Mouse (Mus musculus) liver, embryonic 15.5 days (tissue): ENCODE data around the gene Mtss1l. TPM values are rescaled to one million over a fixed set of nuclear protein-coding genes. Genes with fewer than 3 reads are reported as not detected.
"Not testable (repeated sequence)": the region's sequence is repeated elsewhere in the genome, so short reads cannot be mapped to it uniquely, and the experiment has no call there.

Source experiments
- ATAC-seq: fragments of 200-750 bp; cut with Nextera tagmentation; 2 replicates; pipeline ENCODE4 v1.8.0; 2017; ENCODE audit warnings: moderate number of reproducible peaks, mild to moderate bottlenecking, moderate library complexity; ENCODE audit not compliant: insufficient read depth
- H3K27ac ChIP-seq: fragments of 300-500 bp; sonication (generic); replicated peaks from 2 replicates; pipeline ENCODE4 v1.5.1; 2015; ENCODE audit warnings: mild to moderate bottlenecking, inconsistent platforms
- H3K27me3 ChIP-seq: fragments of 300-500 bp; sonication (generic); 2 replicates; pipeline ENCODE4 v1.6.1; 2015; ENCODE audit warnings: mild to moderate bottlenecking, inconsistent platforms
- H3K36me3 ChIP-seq: fragments of 300-500 bp; sonication (generic); replicated peaks from 2 replicates; pipeline ENCODE4 v1.6.1; 2015; ENCODE audit warnings: moderate library complexity, mild to moderate bottlenecking, inconsistent platforms
- H3K4me1 ChIP-seq: fragments of 300-500 bp; sonication (generic); replicated peaks from 2 replicates; pipeline ENCODE4 v1.6.1; 2015; ENCODE audit warnings: inconsistent platforms
- H3K4me2 ChIP-seq: fragments of 300-500 bp; sonication (generic); 2 replicates; pipeline ENCODE4 v1.6.1; 2015; ENCODE audit warnings: moderate library complexity, mild to moderate bottlenecking, inconsistent platforms
- H3K4me3 ChIP-seq: fragments of 300-500 bp; sonication (generic); replicated peaks from 2 replicates; pipeline ENCODE4 v1.5.1; 2015; ENCODE audit warnings: mild to moderate bottlenecking, inconsistent platforms
- H3K9ac ChIP-seq: fragments of 300-500 bp; sonication (generic); 2 replicates; pipeline ENCODE4 v1.6.1; 2015; ENCODE audit warnings: moderate library complexity, mild to moderate bottlenecking, inconsistent platforms
- H3K9me3 ChIP-seq: fragments of 300-500 bp; sonication (generic); replicated peaks from 2 replicates; pipeline ENCODE4 v1.6.1; 2016; ENCODE audit warnings: inconsistent platforms
- WGBS: fragments of 180-500 bp; shearing (Covaris S2); methylation state at CpG from one replicate; pipeline ENCODE4 v1.1.7; 2015; ENCODE audit warnings: mixed read lengths; ENCODE audit not compliant: insufficient replicate concordance; 5-methylcytosine and 5-hydroxymethylcytosine counted together
- polyA plus RNA-seq: library from polyadenylated mRNA; unstranded; fragments of >200 nt; fragmentation: Nextera tagmentation; extraction: Ambion mirVana; gene quantifications from 2 replicates; pipeline ENCODE4 v1.2.1, GENCODE M21; 2015

Gene Mtss1l
- polyA plus RNA-seq, 1 experiment from 2014 or later = 1.0 TPM

DNA sequence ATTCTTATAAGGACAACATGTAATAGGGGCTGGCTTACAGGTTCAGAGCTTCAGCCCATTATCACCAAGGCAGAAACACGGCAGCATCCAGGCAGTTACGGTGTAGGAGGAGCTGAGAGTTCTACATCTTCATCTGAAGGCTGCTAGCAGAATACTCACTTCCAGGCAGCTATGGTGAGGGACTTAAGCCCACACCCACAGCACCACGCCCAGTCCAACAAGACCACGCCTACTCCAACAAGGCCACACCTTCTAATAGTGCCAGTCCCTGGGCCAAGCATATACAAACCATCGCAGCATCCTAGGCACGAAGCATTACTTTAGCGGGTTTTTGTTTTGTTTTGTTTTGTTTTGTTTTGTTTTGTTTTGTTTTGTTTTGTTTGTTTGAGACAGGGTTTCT is 65.2 kb downstream of the Mtss1l start:
- WGBS = 56% methylated on average over 7 of the region's 7 CpGs
- not testable (repeated sequence) for ATAC-seq, H3K4me3 ChIP-seq, H3K9ac ChIP-seq, H3K27ac ChIP-seq, H3K27me3 ChIP-seq, H3K9me3 ChIP-seq, H3K36me3 ChIP-seq, H3K4me1 ChIP-seq, H3K4me2 ChIP-seq

DNA sequence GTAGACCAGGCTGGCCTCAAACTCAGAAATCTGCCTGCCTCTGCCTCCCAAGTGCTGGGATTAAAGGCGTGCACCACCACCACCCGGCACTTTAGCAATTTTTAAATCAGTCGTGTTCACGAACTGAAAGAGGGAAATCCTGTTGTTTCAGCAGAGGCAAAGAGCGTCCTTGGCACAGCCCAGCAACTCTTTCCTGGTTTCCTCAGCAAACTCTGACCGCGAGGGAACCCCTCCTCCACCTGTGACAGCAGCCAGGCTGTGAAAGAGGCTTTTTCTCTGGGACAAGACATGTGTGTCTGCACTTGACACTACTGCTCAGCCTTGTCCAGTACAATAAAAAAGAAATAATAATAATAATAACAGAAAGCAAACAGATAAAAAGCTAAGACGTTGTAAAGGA is 65.7 kb downstream of the Mtss1l start:
- Histone ChIP-seq H3K27ac (no peak overlapping the region), H3K36me3 (no peaks in the 10 kb centered on the region), H3K27me3 (peaks cover 6% of the 10 kb centered on the region; the same call in 1 of the 2 replicates), H3K4me1 (peaks cover 8% of the 10 kb centered on the region; the same call in 1 of the 2 replicates), H3K9ac (no peak overlapping the region), H3K4me2 (no peak overlapping the region), H3K9me3 (no peaks in the 10 kb centered on the region), H3K4me3 (no peak overlapping the region)
- WGBS = 52% methylated on average over 8 of the region's 8 CpGs
- no peak for ATAC-seq

DNA sequence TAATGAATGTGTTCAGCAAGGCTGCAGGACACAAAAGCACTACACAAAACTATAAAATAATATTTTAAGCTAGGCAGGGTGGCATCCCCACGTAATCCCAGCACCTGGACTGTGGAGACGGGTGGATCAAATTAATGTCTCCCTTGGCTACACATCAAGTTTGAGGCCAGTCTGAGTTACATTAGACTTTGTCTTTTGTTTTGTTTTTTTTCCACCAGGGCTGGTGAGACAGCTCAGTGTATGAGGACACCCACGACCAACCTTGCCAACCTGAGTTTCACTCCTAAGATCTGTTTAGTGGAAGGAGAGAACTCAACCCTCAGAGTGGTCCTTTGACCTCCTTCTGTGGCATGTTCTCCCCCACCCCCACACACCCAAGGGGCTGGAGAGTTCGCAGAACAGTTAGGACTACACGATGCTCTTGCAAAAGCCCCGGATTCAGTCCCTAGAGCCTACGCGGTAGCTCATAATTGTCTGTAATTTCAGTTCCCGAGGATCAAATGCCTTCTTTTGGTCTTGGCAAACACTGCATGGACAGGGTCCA is 66.2 kb downstream of the Mtss1l start:
- 76% methylated on average over 9 of the region's 9 CpGs for WGBS
- no peak overlapping the region for H3K27ac ChIP-seq

DNA sequence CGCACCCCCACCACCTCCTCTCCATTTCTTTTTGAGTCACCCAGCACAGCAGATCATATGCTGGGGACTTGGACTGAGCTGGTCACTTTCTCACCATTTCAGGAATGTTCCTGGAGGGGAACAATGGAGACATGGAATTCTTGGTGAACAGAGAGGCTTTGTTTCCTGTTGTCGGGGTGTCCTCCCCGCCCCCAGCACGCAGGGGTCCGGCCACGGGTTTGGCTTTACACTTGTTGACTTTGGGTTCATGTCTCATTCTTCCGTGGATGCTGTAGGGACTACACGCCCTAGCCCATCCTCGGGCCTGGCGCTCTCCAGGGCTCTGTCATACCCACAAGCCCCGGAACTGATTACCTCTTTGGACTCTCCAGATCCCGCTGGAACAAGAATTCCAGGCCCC is 67.7 kb downstream of the Mtss1l start:
- H3K9ac ChIP-seq = no peak overlapping the region
- ATAC-seq = no peak
- H3K36me3 ChIP-seq = no peaks in the 10 kb centered on the region
- H3K27ac ChIP-seq = no peak overlapping the region
- H3K4me3 ChIP-seq = no peak overlapping the region
- H3K9me3 ChIP-seq = no peaks in the 10 kb centered on the region
- peaks cover 13% of the 10 kb centered on the region for H3K4me1 ChIP-seq
- no peak overlapping the region for H3K4me2 ChIP-seq
- H3K27me3 ChIP-seq = peaks cover 6% of the 10 kb centered on the region; the same call in 1 of the 2 replicates
- WGBS = 51% methylated on average over 12 of the region's 12 CpGs

More for the DNA sequence above, 66.2 kb downstream of the Mtss1l start:
- Histone ChIP-seq H3K9ac (no peak overlapping the region), H3K4me2 (no peak overlapping the region), H3K36me3 (no peaks in the 10 kb centered on the region), H3K27me3 (peaks cover 6% of the 10 kb centered on the region; the same call in 1 of the 2 replicates), H3K4me1 (peaks cover 8% of the 10 kb centered on the region; the same call in 1 of the 2 replicates), H3K4me3 (no peak overlapping the region), H3K9me3 (no peaks in the 10 kb centered on the region)
- ATAC-seq = no peak

DNA sequence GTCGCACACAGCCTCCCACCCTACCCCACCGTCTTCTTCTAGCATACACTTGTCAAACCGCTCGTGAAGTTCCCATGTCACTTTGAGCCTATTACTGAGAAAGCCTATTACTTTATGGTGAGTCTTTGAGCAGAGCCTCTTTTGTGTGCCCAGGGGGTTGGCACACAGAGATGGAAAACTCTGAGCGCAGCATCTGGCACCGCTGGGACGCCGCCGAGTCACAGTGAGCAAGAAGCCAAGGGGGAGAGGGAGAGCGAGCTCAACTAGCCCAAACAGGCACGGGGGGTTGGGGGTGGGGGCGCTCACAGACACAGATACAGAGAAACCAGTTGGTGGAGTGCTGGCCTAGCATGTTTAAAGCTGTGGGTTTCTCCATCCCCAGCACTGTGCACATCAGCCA is 68.3 kb downstream of the Mtss1l start:
- Histone ChIP-seq H3K27me3 (peaks cover 6% of the 10 kb centered on the region; the same call in 1 of the 2 replicates), H3K9ac (no peak overlapping the region), H3K4me2 (no peak overlapping the region), H3K9me3 (no peaks in the 10 kb centered on the region), H3K36me3 (no peaks in the 10 kb centered on the region), H3K4me3 (no peak overlapping the region), H3K27ac (no peak overlapping the region), H3K4me1 (peaks cover 13% of the 10 kb centered on the region)
- ATAC-seq = no peak
- 52% methylated on average over 12 of the region's 12 CpGs for WGBS

DNA sequence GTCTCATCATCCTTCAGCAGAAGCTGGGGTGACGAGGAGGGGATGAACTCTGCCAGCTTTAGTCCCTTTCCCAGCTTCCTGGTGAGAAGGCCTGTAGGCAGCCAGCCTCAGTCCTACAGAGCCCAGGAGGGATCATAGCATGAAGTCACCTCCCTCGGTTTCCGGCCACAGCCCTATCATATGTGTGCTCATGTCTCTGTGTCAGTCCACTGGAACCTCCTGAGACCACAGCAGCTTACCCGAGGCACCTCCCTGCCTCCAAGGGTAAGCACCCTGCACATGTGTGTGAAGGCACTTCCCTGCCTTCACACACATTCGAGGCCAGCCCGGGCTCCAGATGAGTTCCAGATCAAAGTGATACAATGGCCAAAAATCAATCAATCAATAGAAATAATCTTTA is 69.0 kb downstream of the Mtss1l start:
- WGBS = 29% methylated on average over 6 of the region's 6 CpGs
- Histone ChIP-seq H3K4me3 (no peak overlapping the region), H3K4me1 (peaks cover 13% of the 10 kb centered on the region), H3K27me3 (peaks cover 6% of the 10 kb centered on the region; the same call in 1 of the 2 replicates), H3K36me3 (no peaks in the 10 kb centered on the region), H3K4me2 (no peak overlapping the region), H3K9me3 (no peaks in the 10 kb centered on the region), H3K9ac (no peak overlapping the region), H3K27ac (no peak overlapping the region)
- no peak for ATAC-seq

Other genes with a start within 250 kb of the Mtss1l start
- 12.5 and 12.9 TPM in 2 replicates for gene Vac14, start 102.9 kb upstream of the Mtss1l start, polyA plus RNA-seq
- 0.23 TPM in 1 of 2 replicates, not detected in the other for gene Il34, start 84.4 kb downstream of the Mtss1l start, polyA plus RNA-seq
- gene Cog4, start 125.1 kb downstream of the Mtss1l start, polyA plus RNA-seq = 28.3 and 30.7 TPM in 2 replicates
- gene Sf3b3, start 125.3 kb downstream of the Mtss1l start, polyA plus RNA-seq = 56.9 and 58.3 TPM in 2 replicates
- 2.5 and 3.3 TPM in 2 replicates for gene Fuk, start 181.0 kb downstream of the Mtss1l start, polyA plus RNA-seq
- gene St3gal2, start 198.4 kb downstream of the Mtss1l start, polyA plus RNA-seq = 21.9 and 24.6 TPM in 2 replicates